Mouse (Mus musculus) kidney, embryonic 16.5 days (tissue): ENCODE data around the gene Zcchc2. TPM values are rescaled to one million over a fixed set of nuclear protein-coding genes. Genes with fewer than 3 reads are reported as not detected.

Experiments used
- polyA plus RNA-seq: library from polyadenylated mRNA; unstranded; fragments of >200 nt; fragmentation: Nextera tagmentation; extraction: Ambion mirVana; gene quantifications from 2 replicates; pipeline ENCODE4 v1.2.1, GENCODE M21; 2015

The Zcchc2 gene
- polyA plus RNA-seq, 1 experiment from 2014 or later, result 3.0 TPM

Other genes starting within 250 kb of the Zcchc2 start
- gene Tnfrsf11a, start 209.7 kb upstream of the Zcchc2 start, polyA plus RNA-seq, result 1.3 and 1.4 TPM in 2 replicates
- gene Phlpp1, start 181.3 kb downstream of the Zcchc2 start, polyA plus RNA-seq, result 3.0 and 3.4 TPM in 2 replicates